Mouse (Mus musculus): ENCODE measurements around the gene Trim15. TPM values are rescaled to one million over a fixed set of nuclear protein-coding genes. Genes with fewer than 3 reads are reported as not detected.

Gene Trim15
- total RNA-seq, 2 experiments from 2014 or later = not detected

GRCm38 (mm10) chr17:36874636-36875035, 7.6 kb upstream of the Trim15 start:
- intact Hi-C loops (cut with DNase I) = no loop called here
- DNase-seq (ENCODE audit: low spot score in 2 of 2) = no peak

DNA sequence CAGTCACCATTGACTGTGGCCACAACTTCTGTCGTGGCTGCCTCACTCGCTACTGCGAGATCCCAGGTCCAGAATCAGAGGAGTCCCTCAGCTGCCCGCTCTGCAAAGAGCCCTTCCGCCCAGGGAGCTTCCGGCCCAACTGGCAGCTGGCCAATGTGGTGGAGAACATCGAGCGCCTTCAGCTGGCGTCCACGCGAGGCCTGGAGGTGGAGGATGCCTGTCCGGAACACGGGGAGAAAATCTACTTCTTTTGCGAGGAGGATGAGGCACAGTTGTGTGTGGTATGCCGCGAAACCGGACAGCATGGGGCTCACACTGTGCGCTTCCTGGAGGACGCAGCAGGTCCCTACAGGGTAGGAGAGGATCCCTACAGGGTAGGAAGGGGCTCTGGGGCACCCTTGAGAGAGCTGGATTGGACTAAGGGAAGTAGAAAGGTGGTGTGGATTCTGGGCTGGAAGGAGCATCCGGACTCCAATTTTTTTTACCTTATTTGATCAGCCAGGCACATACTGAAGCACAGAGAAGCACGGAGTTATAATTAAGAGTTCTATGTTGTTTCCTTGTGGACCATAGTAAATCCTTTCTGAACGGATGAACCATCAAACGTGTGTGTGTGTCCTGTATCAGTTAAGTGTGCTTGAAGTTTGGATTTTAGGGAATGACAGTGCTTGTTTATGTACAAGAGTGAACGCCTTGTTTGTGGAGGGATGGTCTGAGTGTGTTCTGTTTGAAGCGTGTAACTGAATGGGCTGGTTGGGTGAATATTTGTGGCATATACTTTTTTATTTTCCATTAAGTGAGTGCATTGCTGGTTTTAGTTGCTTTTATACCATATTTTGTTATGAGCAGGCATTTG, 3.2 kb upstream of the Trim15 start:
- DNase-seq (ENCODE audit: low spot score in 2 of 2) = no peak
- intact Hi-C loops (cut with DNase I) = no loop called here

DNA sequence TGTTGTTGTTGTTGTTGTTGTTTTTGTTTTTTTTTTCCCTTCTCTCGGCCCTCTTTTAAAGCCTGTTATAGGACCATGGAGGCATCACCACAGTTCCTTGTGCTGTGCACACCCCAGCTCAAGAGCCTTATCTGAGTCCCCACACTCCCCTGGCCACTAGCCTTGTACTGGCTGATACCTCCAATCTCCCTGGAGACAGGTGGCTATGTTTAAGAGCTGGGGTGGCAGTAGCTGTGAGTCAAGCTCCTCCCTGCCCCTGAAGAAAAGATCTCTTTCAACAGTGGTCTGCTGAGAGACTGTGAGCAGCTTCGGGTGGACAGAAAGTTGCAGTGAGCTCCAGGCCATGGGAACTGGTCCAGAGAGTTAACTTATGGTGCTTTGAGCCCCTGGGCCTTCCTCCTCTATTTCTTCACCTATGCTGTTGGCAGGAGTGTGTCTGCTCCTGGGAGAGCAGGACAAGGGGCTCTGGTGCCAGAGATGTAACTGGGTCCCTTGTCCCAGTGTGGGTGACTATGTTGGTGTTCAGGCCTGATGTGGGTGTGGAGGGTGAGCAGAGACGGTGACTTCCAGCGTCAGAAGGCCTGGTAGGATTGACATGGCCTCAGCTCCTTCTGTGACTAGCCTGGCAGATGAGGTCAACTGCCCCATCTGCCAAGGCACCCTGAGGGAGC, 2.4 kb upstream of the Trim15 start, which contains the start of gene Trim10:
Trim10 (plus strand) TSS at position 291 of the 671 bp plus-strand sequence.
- intact Hi-C loops (cut with DNase I) = no loop called here
- no peak for DNase-seq (ENCODE audit: low spot score in 2 of 2)

DNA sequence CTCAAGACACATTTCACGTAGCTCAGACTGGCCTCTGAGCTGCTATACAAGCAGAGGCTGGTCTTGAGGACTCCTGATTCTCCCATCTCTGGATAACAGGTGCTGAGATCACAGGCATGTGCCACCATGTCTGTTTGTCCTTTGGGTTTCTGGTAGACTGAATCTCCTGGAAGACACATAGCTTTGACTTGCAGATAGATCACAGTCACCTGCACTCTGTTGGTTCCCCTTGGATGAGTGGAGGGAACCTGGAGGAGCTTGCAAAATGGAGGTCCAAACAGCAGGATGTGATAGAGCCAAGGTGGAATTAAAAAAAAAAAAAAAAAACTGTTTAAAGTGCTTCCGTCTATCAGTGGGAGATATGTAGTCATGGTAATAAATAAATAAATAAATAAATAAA, 1.8 kb upstream of the Trim15 start:
- intact Hi-C loops (cut with DNase I) = no loop called here
- DNase-seq (ENCODE audit: low spot score in 2 of 2) = no peak

- DNase-seq (ENCODE audit: low spot score in 2 of 2) = no peak
- intact Hi-C loops (cut with DNase I) = no loop called here
These were observed 5.3 kb downstream of the Trim15 start for GRCm38 (mm10) chr17:36861680-36862079.

GRCm38 (mm10) chr17:36858181-36858580, 8.8 kb downstream of the Trim15 start:
- intact Hi-C loops (cut with DNase I) = no loop called here

GRCm38 (mm10) chr17:36856236-36856635, 10.8 kb downstream of the Trim15 start:
- DNase-seq (ENCODE audit: low spot score in 2 of 2) = no peak

More at GRCm38 (mm10) chr17:36858181-36858580, 8.8 kb downstream of the Trim15 start:
- no peak for DNase-seq (ENCODE audit: low spot score in 2 of 2)

DNA sequence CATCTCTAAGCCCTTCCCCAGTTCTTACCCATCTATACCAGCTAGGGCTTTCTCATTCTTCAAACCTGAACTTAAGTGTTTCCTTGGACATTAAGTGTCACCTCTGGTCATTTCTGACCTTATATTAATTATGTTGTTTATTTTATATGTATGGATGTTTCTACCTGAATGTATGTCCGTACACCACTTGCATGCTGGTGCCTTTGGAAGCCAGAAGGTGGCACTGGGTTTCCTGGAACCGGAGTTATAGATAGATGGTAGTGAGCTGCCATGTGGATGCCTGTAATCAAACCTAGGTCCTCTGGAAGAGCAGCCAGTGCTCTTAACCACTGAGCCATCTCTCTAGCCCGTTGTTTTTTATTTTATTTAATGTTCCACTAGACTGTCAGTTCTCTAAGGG, 11.5 kb downstream of the Trim15 start:
- intact Hi-C loops (cut with DNase I) = no loop called here
- DNase-seq (ENCODE audit: low spot score in 2 of 2) = no peak

More at GRCm38 (mm10) chr17:36856236-36856635, 10.8 kb downstream of the Trim15 start:
- intact Hi-C loops (cut with DNase I) = no loop called here

- intact Hi-C loops (cut with DNase I) = no loop called here
- DNase-seq (ENCODE audit: low spot score in 2 of 2) = no peak
These were observed 15.4 kb downstream of the Trim15 start for GRCm38 (mm10) chr17:36851627-36852026.

- DNase-seq (ENCODE audit: low spot score in 2 of 2) = no peak
These were observed 15.8 kb downstream of the Trim15 start for GRCm38 (mm10) chr17:36851200-36851599.

DNA sequence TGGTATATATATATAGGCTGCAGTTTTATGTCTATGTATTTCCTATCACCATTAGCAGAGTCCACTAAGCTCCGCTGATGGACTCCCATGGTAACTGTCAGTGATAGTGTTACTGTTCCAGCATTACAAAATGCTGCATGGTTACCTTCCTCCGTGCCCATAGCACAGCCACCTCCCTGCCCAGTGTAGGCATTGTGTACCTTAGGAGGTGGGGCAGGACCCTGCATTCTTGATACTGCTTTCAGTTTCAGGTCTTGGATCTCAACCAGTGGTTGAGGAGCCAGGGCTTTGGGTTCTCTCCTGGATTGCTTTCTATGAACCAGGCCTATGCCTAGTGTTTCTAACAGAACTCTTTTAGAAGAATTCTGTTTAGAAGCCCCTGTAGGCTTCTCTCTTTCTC, 17.0 kb downstream of the Trim15 start:
- DNase-seq (ENCODE audit: low spot score in 2 of 2) = no peak
- intact Hi-C loops (cut with DNase I) = no loop called here

More at GRCm38 (mm10) chr17:36851200-36851599, 15.8 kb downstream of the Trim15 start:
- intact Hi-C loops (cut with DNase I) = no loop called here

- intact Hi-C loops (cut with DNase I) = no loop called here
- no peak for DNase-seq (ENCODE audit: low spot score in 2 of 2)
These were observed 18.1 kb downstream of the Trim15 start for GRCm38 (mm10) chr17:36848911-36849310.

DNA sequence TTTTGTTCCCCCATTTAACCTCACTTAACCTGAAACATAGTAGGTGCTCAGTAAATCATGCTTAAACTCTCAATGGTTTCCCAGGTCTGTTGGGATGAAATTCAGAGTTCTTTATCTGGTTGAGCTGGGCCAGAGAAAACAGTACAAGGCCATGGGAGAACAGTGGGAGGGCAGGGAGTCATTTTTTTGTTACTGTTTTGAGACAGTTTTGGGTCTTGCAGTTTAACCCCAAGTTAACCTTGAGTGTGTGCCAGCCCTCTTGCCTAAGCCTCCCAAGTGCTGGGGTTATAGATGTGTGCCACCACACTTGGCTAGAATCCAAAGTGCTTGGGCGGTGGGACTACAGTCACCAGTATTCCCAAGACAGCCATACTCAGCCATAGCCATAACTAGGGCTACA, 22.3 kb downstream of the Trim15 start:
- no peak for DNase-seq (ENCODE audit: low spot score in 2 of 2)

DNA sequence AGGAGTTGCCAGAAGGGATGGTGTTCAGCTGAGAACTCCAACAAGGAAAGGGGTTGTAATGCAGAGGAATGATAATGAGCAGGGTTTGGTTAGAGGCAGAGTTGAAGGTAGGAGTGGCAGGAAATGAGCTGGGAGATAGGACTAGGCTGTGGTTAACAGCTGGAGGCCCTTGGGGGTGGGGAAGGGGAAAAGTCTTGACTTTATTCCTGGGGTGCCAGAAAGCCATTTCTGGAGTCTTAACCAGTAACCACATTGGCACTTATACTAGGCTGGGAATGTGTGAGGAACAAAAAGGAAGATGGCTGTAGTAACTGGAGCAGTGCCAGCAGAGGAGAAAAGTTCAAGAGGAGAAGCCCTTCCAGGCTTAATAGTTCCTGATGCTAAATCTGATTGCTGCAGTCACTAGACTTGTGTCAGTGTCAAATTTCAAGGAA, 22.7 kb downstream of the Trim15 start:
- intact Hi-C loops (cut with DNase I) = no loop called here
- no peak for DNase-seq (ENCODE audit: low spot score in 2 of 2)

More for the DNA sequence above, 22.3 kb downstream of the Trim15 start:
- intact Hi-C loops (cut with DNase I) = no loop called here

- intact Hi-C loops (cut with DNase I) = no loop called here
- no peak for DNase-seq (ENCODE audit: low spot score in 2 of 2)
These were observed 23.3 kb downstream of the Trim15 start for GRCm38 (mm10) chr17:36843696-36844095.

DNA sequence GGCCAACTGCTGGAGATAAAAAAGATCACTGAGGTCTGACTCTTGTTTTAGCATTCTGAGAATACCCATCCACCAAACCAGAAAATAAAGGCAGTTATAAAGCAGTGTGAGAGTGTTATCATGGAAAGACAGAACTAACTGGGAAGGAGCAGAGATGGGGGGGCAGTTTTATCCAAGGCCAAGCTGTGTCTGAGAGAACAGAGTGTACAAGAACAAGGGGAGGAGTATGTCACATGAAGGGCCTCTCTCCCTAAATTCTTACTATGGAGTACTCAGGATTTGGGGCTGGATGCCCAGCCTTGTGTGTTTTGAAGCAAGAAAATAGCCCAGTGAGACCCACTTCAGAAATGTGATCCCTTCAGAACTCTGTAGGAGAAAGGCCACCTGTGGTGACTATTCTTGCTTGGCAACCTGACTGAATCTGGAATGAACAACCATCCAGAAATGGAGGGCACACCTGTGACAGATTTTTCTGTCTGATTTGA, 26.0 kb downstream of the Trim15 start:
- intact Hi-C loops (cut with DNase I) = no loop called here
- no peak for DNase-seq (ENCODE audit: low spot score in 2 of 2)

- DNase-seq (ENCODE audit: low spot score in 2 of 2) = no peak
- intact Hi-C loops (cut with DNase I) = no loop called here
These were observed 27.1 kb downstream of the Trim15 start for GRCm38 (mm10) chr17:36839931-36840330.

DNA sequence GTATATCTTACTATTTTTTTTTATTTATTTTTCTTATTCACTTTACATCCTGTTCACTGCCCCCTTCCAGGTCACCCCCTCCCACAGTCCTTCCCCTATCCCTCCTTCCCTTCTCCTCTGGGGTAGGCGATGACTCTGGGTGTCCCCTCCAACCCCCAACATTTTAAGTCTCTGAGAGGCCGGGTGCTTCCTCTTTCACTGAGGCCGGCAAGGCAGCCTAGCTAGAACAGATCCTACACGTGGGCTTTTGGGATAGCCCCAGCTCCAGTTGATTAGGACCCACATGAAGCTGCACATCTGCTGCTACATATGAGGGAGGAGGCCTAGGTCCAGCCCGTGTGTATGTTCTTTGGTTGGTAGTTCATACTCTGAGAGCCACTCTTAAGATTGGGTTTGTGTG, 28.0 kb downstream of the Trim15 start:
- no peak for DNase-seq (ENCODE audit: low spot score in 2 of 2)

DNA sequence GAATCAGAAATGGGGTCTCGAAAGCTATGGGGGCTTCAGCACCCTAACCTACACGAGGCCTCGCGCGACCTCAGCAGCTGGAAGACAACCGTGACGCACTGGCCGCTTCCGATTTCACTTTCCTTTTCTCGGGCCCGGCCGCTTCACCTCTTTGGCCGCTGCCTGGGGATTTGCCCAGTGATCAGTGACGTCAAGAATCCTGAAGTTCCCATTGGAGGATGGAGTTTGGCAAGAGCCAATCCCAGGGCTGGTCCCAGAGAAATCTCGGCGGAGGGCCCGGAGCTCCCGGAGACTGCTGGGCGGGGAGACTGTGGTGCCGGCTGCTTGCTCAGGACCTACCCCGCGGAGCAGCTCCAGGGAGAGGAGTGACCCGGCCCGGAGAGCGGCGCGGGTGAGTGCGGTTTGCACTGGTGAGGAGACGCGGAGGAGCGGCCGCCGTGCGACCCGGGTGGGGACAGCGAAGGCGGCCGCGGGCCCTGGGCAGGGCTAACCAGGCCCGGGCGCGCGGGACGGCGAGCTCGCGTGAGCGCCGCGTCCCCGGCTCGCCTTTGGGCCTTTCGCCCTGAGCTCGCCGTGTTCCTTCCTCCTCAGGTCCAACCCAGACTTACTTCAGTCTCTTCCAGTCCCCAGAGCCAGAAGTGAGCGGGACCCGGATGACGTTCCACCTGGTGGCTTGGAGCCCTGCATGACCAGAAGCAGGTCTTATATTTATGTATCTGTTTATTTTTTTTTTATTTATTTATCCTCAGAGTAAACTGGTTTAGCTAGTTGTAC, 29.9 kb downstream of the Trim15 start, which contains the start of gene Trim26:
Trim26 (plus strand) TSS at position 261 of the 774 bp plus-strand sequence.
- intact Hi-C loops (cut with DNase I) = no loop called here
- DNase-seq (ENCODE audit: low spot score in 2 of 2) = peak; percentile 94 to 97

More for the DNA sequence above, 28.0 kb downstream of the Trim15 start:
- intact Hi-C loops (cut with DNase I) = no loop called here

DNA sequence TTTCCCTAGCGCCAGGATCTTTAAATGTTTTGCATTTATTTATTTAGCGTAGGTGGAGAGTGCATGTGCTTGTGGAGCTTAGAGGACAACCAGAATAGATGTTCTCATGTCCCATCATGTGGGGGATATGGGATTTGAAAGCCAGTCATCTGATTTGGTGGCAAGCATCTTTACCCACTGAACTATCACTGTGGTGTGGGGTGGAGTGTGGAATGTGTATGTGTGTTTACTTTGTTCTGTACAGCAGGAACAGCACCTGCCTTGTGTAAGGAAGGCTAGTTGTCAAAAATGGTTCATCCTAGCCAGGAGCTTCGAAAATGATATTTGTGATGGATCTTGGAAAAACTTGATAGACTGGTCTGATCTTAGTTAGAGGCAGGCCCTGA, 30.6 kb downstream of the Trim15 start:
- DNase-seq (ENCODE audit: low spot score in 2 of 2) = peak in 1 of 2 experiments; percentile 16
- intact Hi-C loops (cut with DNase I) = no loop called here
